Mouse (Mus musculus) embryonic facial prominence, embryonic 14.5 days (tissue): ENCODE measurements around the gene Il5ra. TPM values are rescaled to one million over a fixed set of nuclear protein-coding genes. Genes with fewer than 3 reads are reported as not detected.

Source experiments
- ATAC-seq: fragments of 200-750 bp; cut with Nextera tagmentation; 2 replicates; pipeline ENCODE4 v1.8.0; 2017; ENCODE audit warnings: low read depth, moderate number of reproducible peaks, moderate TSS enrichment
- DNase-seq: peaks from one replicate; pipeline ENCODE4 v3.0.0-alpha.2; 2015; ENCODE audit warnings: low spot score
- H3K27ac ChIP-seq: fragments of 300-500 bp; sonication (generic); replicated peaks from 2 replicates; pipeline ENCODE4 v1.5.1; 2014; ENCODE audit warnings: low read depth, mild to moderate bottlenecking, low read length, moderate library complexity
- H3K27me3 ChIP-seq: fragments of 300-500 bp; sonication (generic); replicated peaks from 2 replicates; pipeline ENCODE4 v1.6.1; 2014; ENCODE audit warnings: low read length; ENCODE audit not compliant: control insufficient read depth, insufficient read depth
- H3K36me3 ChIP-seq: fragments of 300-500 bp; sonication (generic); 2 replicates; pipeline ENCODE4 v1.6.1; 2014; ENCODE audit warnings: low read length, mixed read lengths; ENCODE audit not compliant: control insufficient read depth, insufficient read depth
- H3K4me1 ChIP-seq: fragments of 300-500 bp; sonication (generic); 2 replicates; pipeline ENCODE4 v1.6.1; 2014; ENCODE audit warnings: antibody characterized with exemption, low read length; ENCODE audit not compliant: control insufficient read depth, insufficient read depth
- H3K4me2 ChIP-seq: fragments of 300-500 bp; sonication (generic); 2 replicates; pipeline ENCODE4 v1.6.1; 2014; ENCODE audit warnings: low read depth, mild to moderate bottlenecking, low read length, moderate library complexity, mixed read lengths
- H3K4me3 ChIP-seq: fragments of 300-500 bp; sonication (generic); 2 replicates; pipeline ENCODE4 v1.5.1; 2014; ENCODE audit warnings: low read depth, mild to moderate bottlenecking, low read length
- H3K9ac ChIP-seq: fragments of 300-500 bp; sonication (generic); 2 replicates; pipeline ENCODE4 v1.6.1; 2014; ENCODE audit warnings: low read depth, mild to moderate bottlenecking, low read length, moderate library complexity, mixed read lengths
- H3K9me3 ChIP-seq: fragments of 300-500 bp; sonication (generic); 2 replicates; pipeline ENCODE4 v1.6.1; 2016; ENCODE audit warnings: low read length; ENCODE audit not compliant: control insufficient read depth
- WGBS: fragments of 180-500 bp; shearing (Covaris S2); extraction: QIAGEN DNeasy Blood & Tissue Kit; methylation state at CpG from one replicate; pipeline ENCODE4 v1.1.7; 2014; 5-methylcytosine and 5-hydroxymethylcytosine counted together
- polyA plus RNA-seq: library from polyadenylated mRNA; unstranded; fragments of >200 nt; fragmentation: Nextera tagmentation; extraction: Ambion mirVana; gene quantifications from 2 replicates; pipeline ENCODE4 v1.2.1, GENCODE M21; 2014

The Il5ra gene
- 0.12 and 0.31 TPM in 2 replicates for polyA plus RNA-seq

DNA sequence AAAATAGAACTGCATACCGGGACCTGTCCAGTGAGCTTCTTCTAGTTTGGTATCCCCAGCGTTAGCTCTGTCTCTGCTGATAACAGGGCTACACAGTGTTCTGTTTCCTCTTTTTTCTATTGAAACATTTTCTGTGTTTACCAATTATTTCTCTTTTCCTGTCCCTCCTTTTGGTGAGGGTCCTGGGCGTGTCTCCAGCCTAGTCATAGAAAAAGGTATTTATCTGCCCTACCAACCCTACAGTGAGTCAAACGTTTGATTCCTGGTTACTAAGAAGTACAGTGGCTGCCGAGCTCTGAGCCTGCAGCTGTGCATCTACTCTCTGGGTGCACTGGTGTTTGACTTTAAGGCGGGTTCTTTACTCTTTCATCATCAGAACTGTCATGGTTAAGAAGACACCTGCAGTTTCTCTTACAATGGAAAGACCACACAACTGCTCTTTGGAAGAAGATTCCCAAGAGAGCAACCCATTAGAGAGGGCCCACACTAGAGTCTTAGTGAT is at the start of gene Il5ra:
Il5ra (minus strand) TSS at position 151 of the 502 bp plus-strand sequence.
- no peaks in the 10 kb centered on the region for H3K4me1 ChIP-seq
- no peaks in the 10 kb centered on the region for H3K36me3 ChIP-seq
- H3K9ac ChIP-seq = no peak within 1 kb of the TSS
- no peaks in the 10 kb centered on the region for H3K9me3 ChIP-seq
- 68% methylated on average over 6 of the region's 6 CpGs for WGBS
- H3K27ac ChIP-seq = no peak within 1 kb of the TSS
- H3K4me3 ChIP-seq = no peak within 1 kb of the TSS
- ATAC-seq = no peak
- H3K4me2 ChIP-seq = no peak within 1 kb of the TSS
- no peak for DNase-seq
- no peaks in the 10 kb centered on the region for H3K27me3 ChIP-seq

DNA sequence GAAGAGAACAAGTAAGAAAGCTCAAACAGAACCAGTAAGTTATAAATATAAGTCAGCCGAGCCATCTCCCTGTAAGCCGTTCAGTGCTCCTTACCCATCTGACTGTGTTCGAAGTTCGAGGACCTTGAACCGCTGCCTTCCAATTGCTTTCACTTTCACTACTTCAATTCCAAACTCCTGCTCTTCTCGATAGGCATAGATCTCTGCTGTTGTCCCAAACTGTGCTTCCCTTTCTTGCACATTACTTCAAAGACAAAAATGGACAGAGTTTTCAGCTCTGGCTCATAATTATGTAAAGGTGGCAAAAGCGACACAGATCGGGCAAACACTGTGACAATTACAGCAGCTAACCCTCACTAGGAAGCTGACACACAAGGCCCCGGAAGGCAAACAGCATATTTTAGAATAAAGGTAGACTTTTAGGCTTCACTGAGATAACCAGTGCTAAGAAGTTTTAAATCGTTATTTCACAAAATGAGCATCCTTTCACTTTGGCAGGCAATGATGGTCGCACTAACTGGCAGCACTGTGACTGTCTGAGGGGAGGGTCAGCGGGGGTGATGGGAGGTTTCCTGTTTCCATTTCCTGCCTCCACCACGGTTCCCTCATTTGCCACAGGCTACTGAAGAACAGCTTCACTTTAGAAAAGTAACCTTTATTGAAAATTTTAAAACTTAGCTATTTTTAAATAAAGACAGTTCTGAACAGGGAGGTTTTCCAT is 45.4 kb upstream of the Il5ra start:
- H3K4me2 ChIP-seq = no peak overlapping the region
- H3K9me3 ChIP-seq = no peaks in the 10 kb centered on the region
- no peak overlapping the region for H3K9ac ChIP-seq
- no peaks in the 10 kb centered on the region for H3K27me3 ChIP-seq
- H3K36me3 ChIP-seq = peaks cover 45% of the 10 kb centered on the region
- no peak for DNase-seq
- 85% methylated on average over 13 of the region's 13 CpGs for WGBS
- H3K4me1 ChIP-seq = peaks cover 10% of the 10 kb centered on the region
- no peak overlapping the region for H3K27ac ChIP-seq
- no peak for ATAC-seq
- no peak overlapping the region for H3K4me3 ChIP-seq

DNA sequence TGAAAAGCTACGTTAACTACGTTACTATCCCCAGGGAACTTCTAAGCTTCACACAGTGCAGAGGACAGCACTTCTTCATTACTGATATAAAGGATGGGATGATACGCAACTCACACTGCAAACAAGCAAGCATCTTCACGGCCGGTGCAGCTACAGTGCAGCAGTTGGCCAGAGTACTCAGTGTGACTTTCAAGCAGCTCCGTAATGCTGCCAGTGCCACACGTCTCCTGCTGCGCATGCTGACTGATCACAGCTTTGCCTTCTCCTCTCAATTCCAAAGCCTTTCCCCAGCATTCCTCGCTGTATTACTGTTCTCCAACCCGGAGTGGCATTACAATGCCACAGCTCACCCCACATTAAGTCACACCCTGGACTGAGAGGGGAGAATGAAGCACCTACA is 44.8 kb upstream of the Il5ra start:
- Histone ChIP-seq H3K36me3 (peaks cover 48% of the 10 kb centered on the region), H3K9me3 (no peaks in the 10 kb centered on the region), H3K27me3 (no peaks in the 10 kb centered on the region), H3K4me3 (no peak overlapping the region), H3K4me2 (no peak overlapping the region), H3K27ac (no peak overlapping the region), H3K9ac (no peak overlapping the region), H3K4me1 (peaks cover 4% of the 10 kb centered on the region)
- no peak for DNase-seq
- no peak for ATAC-seq
- WGBS = 92% methylated on average over 10 of the region's 10 CpGs

DNA sequence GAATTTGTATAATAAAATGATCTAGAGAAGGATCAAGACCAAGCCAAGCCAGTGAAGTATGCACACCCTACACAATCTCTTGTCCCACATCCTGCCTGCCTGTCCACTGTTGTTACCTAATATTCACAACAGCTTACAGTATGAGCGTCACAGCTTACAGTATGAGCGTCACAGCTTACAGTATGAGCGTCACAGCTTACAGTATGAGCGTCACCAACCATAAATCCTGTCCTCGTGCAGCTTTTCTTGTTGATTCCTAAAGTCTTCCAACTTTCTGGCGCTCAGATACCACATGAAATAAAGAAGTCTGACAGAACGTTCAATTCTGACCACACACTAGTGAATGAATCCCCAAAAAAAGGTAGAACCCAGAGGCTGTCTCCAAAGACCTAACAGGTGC is 44.3 kb upstream of the Il5ra start:
- Histone ChIP-seq H3K27ac (no peak overlapping the region), H3K4me2 (no peak overlapping the region), H3K27me3 (no peaks in the 10 kb centered on the region), H3K9me3 (no peaks in the 10 kb centered on the region), H3K4me3 (no peak overlapping the region), H3K4me1 (no peaks in the 10 kb centered on the region), H3K9ac (no peak overlapping the region), H3K36me3 (peaks cover 53% of the 10 kb centered on the region)
- DNase-seq (no peak), ATAC-seq (no peak)
- 97% methylated on average over 7 of the region's 7 CpGs for WGBS

DNA sequence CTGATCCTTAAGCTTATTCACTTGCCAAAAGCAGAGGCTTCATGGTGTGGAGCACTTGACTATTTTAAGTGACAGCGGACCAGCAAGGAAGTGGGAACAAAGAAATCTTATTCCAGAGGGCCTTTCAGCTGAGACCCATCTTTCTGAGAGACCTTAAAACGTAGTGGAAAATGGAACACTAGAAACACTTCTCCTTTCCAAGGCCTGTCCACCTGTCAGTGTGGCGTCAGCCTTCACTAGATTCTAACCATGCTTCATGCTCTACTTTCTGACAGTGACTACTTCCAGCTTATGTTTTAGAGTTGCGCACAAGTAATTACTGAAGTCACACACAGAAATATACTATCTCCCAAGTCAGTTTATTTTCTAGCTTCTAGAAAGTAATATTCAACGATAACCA is 43.6 kb upstream of the Il5ra start:
- no peak overlapping the region for H3K4me2 ChIP-seq
- H3K9me3 ChIP-seq = no peaks in the 10 kb centered on the region
- H3K9ac ChIP-seq = no peak overlapping the region
- no peak overlapping the region for H3K27ac ChIP-seq
- H3K4me3 ChIP-seq = no peak overlapping the region
- no peaks in the 10 kb centered on the region for H3K27me3 ChIP-seq
- 88% methylated on average over 5 of the region's 5 CpGs for WGBS
- peaks cover 53% of the 10 kb centered on the region for H3K36me3 ChIP-seq
- DNase-seq = no peak
- no peaks in the 10 kb centered on the region for H3K4me1 ChIP-seq
- no peak for ATAC-seq

DNA sequence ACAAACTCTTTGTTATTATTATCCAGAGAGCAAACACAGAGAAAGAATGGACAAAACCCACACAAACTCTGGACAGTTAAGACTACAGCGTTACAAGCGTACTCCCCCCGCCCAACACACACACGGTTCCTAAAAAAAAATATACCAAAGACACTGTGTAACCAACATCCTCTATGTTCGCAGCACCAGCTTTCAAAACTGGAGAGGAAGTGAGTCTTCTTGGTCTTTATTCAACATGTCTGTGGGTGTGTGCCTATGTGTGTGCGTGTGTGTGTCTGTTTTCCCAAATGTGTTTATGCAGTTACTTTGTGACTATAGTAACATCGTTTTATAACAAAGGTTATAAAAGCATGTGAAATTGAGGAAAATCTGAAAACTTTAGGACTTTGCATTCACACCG is 42.6 kb upstream of the Il5ra start:
- no peak for ATAC-seq
- no peak overlapping the region for H3K27ac ChIP-seq
- 92% methylated on average over 8 of the region's 8 CpGs for WGBS
- H3K9ac ChIP-seq = no peak overlapping the region
- no peak overlapping the region for H3K4me2 ChIP-seq
- no peaks in the 10 kb centered on the region for H3K4me1 ChIP-seq
- H3K27me3 ChIP-seq = no peaks in the 10 kb centered on the region
- no peak overlapping the region for H3K4me3 ChIP-seq
- peaks cover 57% of the 10 kb centered on the region for H3K36me3 ChIP-seq
- no peak for DNase-seq
- no peaks in the 10 kb centered on the region for H3K9me3 ChIP-seq

DNA sequence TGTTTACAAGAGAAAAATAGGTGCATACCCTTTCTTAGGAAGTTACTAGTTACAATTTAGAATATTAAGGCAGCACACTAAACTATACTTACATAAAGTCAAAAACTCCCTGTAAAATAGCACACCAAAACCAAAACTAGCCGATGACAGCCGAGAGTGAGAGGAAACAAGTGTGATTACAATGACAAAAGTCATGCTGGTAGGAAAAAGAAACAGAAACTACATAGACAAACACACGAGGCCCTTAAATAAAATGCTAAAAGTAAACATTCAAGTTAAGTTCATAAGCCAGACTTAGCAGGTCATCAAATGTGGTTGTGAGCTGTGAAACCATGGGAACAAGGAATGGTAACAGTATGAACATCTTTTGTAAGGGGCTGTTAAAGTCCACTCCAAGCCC is 38.3 kb upstream of the Il5ra start:
- peaks cover 43% of the 10 kb centered on the region for H3K36me3 ChIP-seq
- no peak overlapping the region for H3K9ac ChIP-seq
- ATAC-seq = no peak
- no peak overlapping the region for H3K4me3 ChIP-seq
- no peak overlapping the region for H3K27ac ChIP-seq
- H3K4me1 ChIP-seq = no peaks in the 10 kb centered on the region
- no peaks in the 10 kb centered on the region for H3K27me3 ChIP-seq
- H3K9me3 ChIP-seq = no peaks in the 10 kb centered on the region
- WGBS = 90% methylated on average over 3 of the region's 3 CpGs
- no peak overlapping the region for H3K4me2 ChIP-seq
- DNase-seq = no peak

DNA sequence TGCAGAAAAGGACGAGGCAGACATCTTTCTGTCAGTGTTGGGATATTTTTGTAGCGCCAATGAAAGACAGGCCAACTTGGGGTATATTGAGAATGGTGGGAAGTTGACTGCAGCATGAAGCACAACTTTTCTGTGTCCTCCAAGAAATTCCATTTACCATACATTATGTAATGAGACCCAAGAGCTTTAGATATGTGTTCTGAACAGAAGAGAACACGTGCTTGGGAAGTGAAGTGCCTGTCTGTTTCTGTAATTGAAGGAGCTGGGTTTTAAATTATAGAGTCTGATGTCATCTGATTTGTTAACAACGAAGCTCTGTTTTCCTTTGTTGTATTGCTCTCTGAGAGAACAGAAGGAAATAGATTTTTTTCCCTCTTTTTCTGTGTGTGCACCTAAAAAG is 21.2 kb upstream of the Il5ra start:
- Histone ChIP-seq H3K4me2 (peak overlapping the region; percentile 85), H3K27me3 (no peaks in the 10 kb centered on the region), H3K9me3 (no peaks in the 10 kb centered on the region), H3K9ac (peak overlapping the region; percentile 74), H3K4me3 (peak overlapping the region; percentile 75), H3K27ac (no peak overlapping the region), H3K36me3 (peaks cover 34% of the 10 kb centered on the region), H3K4me1 (peaks cover 9% of the 10 kb centered on the region; the same call in 1 of the 2 replicates)
- no peak for ATAC-seq
- DNase-seq = no peak
- 38% methylated on average over 4 of the region's 4 CpGs for WGBS
